Mouse (Mus musculus): ENCODE measurements around the gene Otulin.

DNA sequence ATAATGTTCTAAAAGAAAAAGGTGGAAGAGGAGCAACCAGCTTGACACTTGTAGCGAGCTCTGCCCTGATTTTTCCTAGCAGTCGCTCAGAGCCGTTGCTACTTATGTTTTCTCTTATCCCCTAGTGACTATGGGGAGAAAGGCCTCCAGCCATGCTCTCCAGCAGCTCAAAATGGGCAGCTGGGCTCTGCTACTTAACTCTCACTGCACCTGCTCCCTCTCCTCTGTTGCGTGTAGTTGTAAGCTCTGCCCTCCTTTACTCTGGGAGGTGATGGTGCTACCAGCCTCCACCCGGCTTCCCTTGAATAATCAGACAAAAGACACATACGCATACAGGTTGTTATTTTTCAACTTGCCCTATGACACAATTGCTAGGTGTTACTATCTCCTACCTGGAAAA, 62.1 kb downstream of the Otulin start:
- TF ChIP-seq CTCF (IDR thresholded peaks at IDR 0.05; ENCODE audit: extremely low read depth, insufficient read depth, insufficient read length, insufficient replicate concordance), result no peak
- TF ChIP-seq POLR2A (IDR thresholded peaks at IDR 0.05; ENCODE audit: low read depth, low read length), result no peak
